Mouse (Mus musculus) myocyte (in vitro differentiated cells): ENCODE measurements around the gene Arglu1.

Experiments
- E2F4 ChIP-seq: IDR thresholded peaks from one replicate; pipeline ENCODE4 v1.6.1; 2011; ENCODE audit warnings: mild to moderate bottlenecking, control low read depth, moderate library complexity; ENCODE audit not compliant: insufficient read depth
- MAX ChIP-seq: IDR thresholded peaks from one replicate; pipeline ENCODE4 v1.6.1; 2011; ENCODE audit warnings: low read depth, mild to moderate bottlenecking, control low read depth
- MYOD1 ChIP-seq, 3 experiments: IDR thresholded peaks; one replicate each; pipeline ENCODE4 v1.6.1; 2011; ENCODE audit warnings: control low read depth in 2 of 3, low read depth in 2 of 3, mild to moderate bottlenecking in 2 of 3, moderate library complexity in 1 of 3; ENCODE audit not compliant: insufficient read length in 2 of 3, control insufficient read depth in 1 of 3
- POLR2A ChIP-seq: IDR thresholded peaks from one replicate; pipeline ENCODE4 v1.6.1; 2011; ENCODE audit warnings: low read depth, mild to moderate bottlenecking, control low read depth, moderate library complexity; ENCODE audit not compliant: insufficient read length
- POLR2AphosphoS2 ChIP-seq: IDR thresholded peaks from one replicate; pipeline ENCODE4 v1.6.1; 2011; ENCODE audit warnings: low read depth, control low read depth; ENCODE audit not compliant: insufficient read length
- REST ChIP-seq: IDR thresholded peaks from one replicate; pipeline ENCODE4 v1.6.1; 2011; ENCODE audit warnings: mild to moderate bottlenecking, control low read depth, moderate library complexity; ENCODE audit not compliant: insufficient read depth, insufficient read length
- SRF ChIP-seq: IDR thresholded peaks from one replicate; pipeline ENCODE4 v1.6.1; 2011; ENCODE audit warnings: low read depth; ENCODE audit not compliant: control insufficient read depth, insufficient read length
- TCF12 ChIP-seq: IDR thresholded peaks from one replicate; pipeline ENCODE4 v1.6.1; 2011; ENCODE audit warnings: mild to moderate bottlenecking, control low read depth; ENCODE audit not compliant: poor library complexity, insufficient read depth, severe bottlenecking
- TCF3 ChIP-seq: IDR thresholded peaks from one replicate; pipeline ENCODE4 v1.6.1; 2011; ENCODE audit warnings: low read depth, control low read depth; ENCODE audit not compliant: insufficient read length
- USF1 ChIP-seq: IDR thresholded peaks from one replicate; pipeline ENCODE4 v1.6.1; 2011; ENCODE audit warnings: low read depth, mild to moderate bottlenecking, control low read depth, moderate library complexity

DNA sequence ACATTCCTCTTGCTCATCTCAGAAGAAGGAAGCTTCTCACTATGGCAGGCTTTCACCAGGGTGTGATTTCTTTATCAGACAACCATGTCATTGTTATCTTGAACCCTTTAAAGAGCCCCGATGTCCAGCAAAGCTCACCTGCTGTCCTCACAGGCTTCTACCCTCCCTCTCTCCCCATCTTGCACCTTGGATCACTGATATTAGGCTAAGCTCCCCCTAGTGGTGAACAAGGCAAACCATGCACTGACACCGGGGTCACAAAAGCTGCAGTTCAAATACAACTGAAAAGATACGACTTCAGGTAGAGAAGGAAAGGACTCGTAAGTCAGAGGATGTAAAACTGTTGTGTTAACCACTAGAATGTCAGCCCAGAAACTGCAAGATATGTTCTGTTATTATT is 43.5 kb upstream of the Arglu1 start:
- TF ChIP-seq USF1 (no peak), POLR2AphosphoS2 (no peak), POLR2A (no peak), E2F4 (no peak), MAX (no peak), TCF12 (no peak), TCF3 (no peak), REST (no peak), MYOD1 (IDR thresholded peaks at IDR 0.05; ENCODE audit: control insufficient read depth in 1 of 3, insufficient read length in 2 of 3, low read depth in 2 of 3) (no peak), SRF (no peak)
